Mouse (Mus musculus) midbrain, embryonic 14.5 days (tissue): ENCODE measurements around the gene Wnt8b. TPM values are rescaled to one million over a fixed set of nuclear protein-coding genes. Genes with fewer than 3 reads are reported as not detected.

ENCODE experiments used
- ATAC-seq: fragments of 200-750 bp; cut with Nextera tagmentation; 2 replicates; pipeline ENCODE4 v1.8.0; 2017; ENCODE audit warnings: moderate number of reproducible peaks, moderate library complexity; ENCODE audit not compliant: low FRiP score, low TSS enrichment
- DNase-seq: peaks from one replicate; pipeline ENCODE4 v3.0.0-alpha.2; 2015
- H3K27ac ChIP-seq: fragments of 300-500 bp; sonication (generic); replicated peaks from 2 replicates; pipeline ENCODE4 v1.5.1; 2014; ENCODE audit warnings: mild to moderate bottlenecking, low read depth, low read length, moderate library complexity
- H3K27me3 ChIP-seq: fragments of 300-500 bp; sonication (generic); 2 replicates; pipeline ENCODE4 v1.6.1; 2014; ENCODE audit warnings: low read length, control low read depth, mixed read lengths; ENCODE audit not compliant: control insufficient read depth, insufficient read depth
- H3K36me3 ChIP-seq: fragments of 300-500 bp; sonication (generic); 2 replicates; pipeline ENCODE4 v1.6.1; 2014; ENCODE audit warnings: low read length, control low read depth; ENCODE audit not compliant: control insufficient read depth, insufficient read depth
- H3K4me1 ChIP-seq: fragments of 300-500 bp; sonication (generic); 2 replicates; pipeline ENCODE4 v1.6.1; 2014; ENCODE audit warnings: mild to moderate bottlenecking, antibody characterized with exemption, low read length, control low read depth; ENCODE audit not compliant: control insufficient read depth, insufficient read depth
- H3K4me2 ChIP-seq: fragments of 300-500 bp; sonication (generic); 2 replicates; pipeline ENCODE4 v1.6.1; 2014; ENCODE audit warnings: mild to moderate bottlenecking, low read length, moderate library complexity
- H3K4me3 ChIP-seq: fragments of 300-500 bp; sonication (generic); replicated peaks from 2 replicates; pipeline ENCODE4 v1.5.1; 2014; ENCODE audit warnings: low read depth, low read length
- H3K9ac ChIP-seq: fragments of 300-500 bp; sonication (generic); replicated peaks from 2 replicates; pipeline ENCODE4 v1.6.1; 2014; ENCODE audit warnings: mild to moderate bottlenecking, low read length, moderate library complexity
- H3K9me3 ChIP-seq: fragments of 300-500 bp; sonication (generic); 2 replicates; pipeline ENCODE4 v1.6.1; 2016; ENCODE audit warnings: low read length, control low read depth, mixed read lengths; ENCODE audit not compliant: control insufficient read depth
- WGBS: fragments of 180-500 bp; shearing (Covaris S2); extraction: QIAGEN DNeasy Blood & Tissue Kit; methylation state at CpG from one replicate; pipeline ENCODE4 v1.1.7; 2014; 5-methylcytosine and 5-hydroxymethylcytosine counted together
- polyA plus RNA-seq: library from polyadenylated mRNA; unstranded; fragments of >200 nt; fragmentation: Nextera tagmentation; extraction: Ambion mirVana; gene quantifications from 2 replicates; pipeline ENCODE4 v1.2.1, GENCODE M21; 2014

Gene Wnt8b
- 0.54 and 1.2 TPM in 2 replicates for polyA plus RNA-seq

DNA sequence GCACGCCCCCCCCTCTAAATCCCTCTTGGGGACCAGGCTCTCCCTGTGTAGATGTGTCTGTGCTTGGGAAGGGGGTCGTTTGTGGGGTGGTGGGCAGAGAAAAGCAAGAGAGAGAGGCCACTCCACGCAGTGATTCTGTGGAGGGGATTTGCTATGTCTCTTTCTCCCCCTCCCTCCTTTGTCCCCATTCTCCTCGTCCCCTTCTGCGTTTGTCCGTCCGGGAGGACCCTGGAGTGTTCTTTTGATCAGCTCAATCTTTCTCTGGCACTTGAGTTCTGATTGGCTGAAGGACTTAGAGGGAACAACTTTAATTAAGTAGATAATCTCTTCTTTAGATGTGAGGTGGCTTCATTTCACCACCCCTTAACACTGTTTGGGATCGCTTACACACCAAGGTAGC lies at the start of gene Wnt8b:
Gene Wnt8b (plus strand): TSS at position 345 of the 400 bp plus-strand sequence.
- H3K4me3 ChIP-seq = no peak within 1 kb of the TSS
- H3K9ac ChIP-seq = no peak within 1 kb of the TSS
- no peak for ATAC-seq
- no peak within 1 kb of the TSS for H3K27ac ChIP-seq
- no peak for DNase-seq
- H3K9me3 ChIP-seq = no peaks in the 10 kb centered on the region
- H3K4me1 ChIP-seq = no peaks in the 10 kb centered on the region
- no peak within 1 kb of the TSS for H3K4me2 ChIP-seq
- WGBS = 6% methylated on average over 8 of the region's 8 CpGs
- H3K36me3 ChIP-seq = no peaks in the 10 kb centered on the region
- peaks cover 69% of the 10 kb centered on the region for H3K27me3 ChIP-seq

DNA sequence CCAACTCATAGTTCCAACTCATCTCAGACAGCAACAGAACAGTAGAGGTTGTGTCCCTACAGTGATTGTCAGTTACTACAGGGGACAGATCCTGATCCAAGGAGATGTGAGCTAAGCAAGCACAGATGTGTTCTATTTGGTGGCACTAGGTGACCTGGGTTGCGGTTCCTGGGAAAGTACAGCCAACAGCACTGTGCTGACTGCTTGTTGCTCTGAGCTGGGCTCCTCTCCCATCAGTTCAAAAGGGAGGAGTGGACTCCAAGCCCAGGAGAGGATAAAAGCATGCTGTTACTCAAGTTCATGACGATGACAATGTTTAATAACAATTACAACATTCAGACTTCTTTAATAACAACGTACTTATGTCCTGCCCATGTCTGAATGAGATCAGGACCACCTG lies 47.5 kb upstream of the Wnt8b start:
- H3K9ac ChIP-seq = no peak overlapping the region
- H3K4me2 ChIP-seq = no peak overlapping the region
- no peak overlapping the region for H3K27ac ChIP-seq
- H3K27me3 ChIP-seq = no peaks in the 10 kb centered on the region
- no peak for ATAC-seq
- H3K4me3 ChIP-seq = no peak overlapping the region
- no peaks in the 10 kb centered on the region for H3K4me1 ChIP-seq
- no peaks in the 10 kb centered on the region for H3K36me3 ChIP-seq
- DNase-seq = no peak
- no peaks in the 10 kb centered on the region for H3K9me3 ChIP-seq
- 89% methylated on average over 3 of the region's 3 CpGs for WGBS

- Histone ChIP-seq H3K9me3 (no peaks in the 10 kb centered on the region), H3K27ac (no peak overlapping the region), H3K9ac (no peak overlapping the region), H3K4me3 (no peak overlapping the region), H3K27me3 (no peaks in the 10 kb centered on the region), H3K4me1 (no peaks in the 10 kb centered on the region), H3K36me3 (no peaks in the 10 kb centered on the region), H3K4me2 (no peak overlapping the region)
- ATAC-seq (no peak), DNase-seq (no peak)
- 83% methylated on average over 4 of the region's 4 CpGs for WGBS
These were observed 45.3 kb upstream of the Wnt8b start for GRCm38 (mm10) chr19:44447927-44448326.

DNA sequence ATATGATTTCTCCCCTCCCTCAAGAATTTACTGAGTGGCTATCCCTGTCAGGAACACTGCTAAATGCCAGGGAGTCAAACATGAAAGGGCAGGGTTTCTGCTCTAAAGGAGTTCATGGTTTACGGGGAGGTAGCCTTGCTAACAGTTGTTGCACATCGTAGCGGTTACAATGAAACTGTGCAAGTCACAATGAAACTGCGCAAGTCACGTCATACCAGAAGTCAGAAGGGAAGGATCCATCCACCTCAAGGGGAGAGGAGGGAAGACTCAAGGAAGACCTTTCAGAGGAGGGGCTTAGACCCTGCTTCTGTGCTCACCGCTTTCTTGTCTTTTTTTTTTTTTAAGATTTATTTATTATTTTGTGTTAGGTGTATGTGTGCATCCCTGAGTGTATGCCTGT lies 38.4 kb upstream of the Wnt8b start:
- Histone ChIP-seq H3K9ac (no peak overlapping the region), H3K27ac (no peak overlapping the region), H3K4me3 (no peak overlapping the region), H3K4me1 (no peaks in the 10 kb centered on the region), H3K4me2 (no peak overlapping the region), H3K27me3 (no peaks in the 10 kb centered on the region), H3K36me3 (no peaks in the 10 kb centered on the region), H3K9me3 (no peaks in the 10 kb centered on the region)
- 94% methylated on average over 6 of the region's 6 CpGs for WGBS
- DNase-seq (no peak), ATAC-seq (no peak)

- no peak for ATAC-seq
- Histone ChIP-seq H3K4me3 (no peak overlapping the region), H3K4me2 (no peak overlapping the region), H3K27ac (no peak overlapping the region), H3K9me3 (no peaks in the 10 kb centered on the region), H3K27me3 (no peaks in the 10 kb centered on the region), H3K36me3 (no peaks in the 10 kb centered on the region), H3K9ac (no peak overlapping the region), H3K4me1 (no peaks in the 10 kb centered on the region)
- no peak for DNase-seq
- 91% methylated on average over 8 of the region's 8 CpGs for WGBS
These were observed 37.9 kb upstream of the Wnt8b start for GRCm38 (mm10) chr19:44455356-44455755.

DNA sequence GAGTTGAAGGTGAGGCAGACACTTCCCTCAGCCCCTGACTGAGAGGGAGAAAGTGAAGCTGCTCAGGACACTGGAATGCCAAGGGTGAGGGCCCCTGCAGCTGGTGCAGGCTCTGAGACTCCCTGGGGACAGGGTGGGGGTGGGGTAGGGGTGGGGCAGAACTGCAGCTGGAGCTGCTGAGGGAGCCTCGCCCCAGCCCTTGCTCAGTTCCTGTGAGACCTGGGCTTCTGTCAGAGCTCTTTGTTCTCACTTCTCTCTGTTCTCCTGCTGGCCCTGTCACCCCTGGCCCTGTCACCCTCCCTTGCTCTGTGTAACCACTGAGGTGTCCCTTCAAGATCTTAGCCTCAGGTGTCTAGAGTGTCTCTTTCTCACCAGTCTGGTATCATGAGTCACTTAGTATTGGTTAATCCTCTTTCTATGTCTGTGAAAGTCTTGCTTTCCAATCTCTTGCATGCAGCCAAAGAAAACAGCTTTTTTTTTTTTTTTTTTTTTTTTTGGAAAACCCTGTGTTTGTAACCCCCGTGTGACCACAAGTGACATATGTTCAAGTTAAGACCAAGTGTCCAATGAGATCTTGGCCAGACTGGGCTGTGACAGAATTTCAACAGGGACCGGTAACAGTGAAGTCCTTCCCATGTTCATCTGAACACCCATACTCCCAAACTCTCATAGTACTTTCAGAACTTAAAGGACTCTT lies 35.8 kb upstream of the Wnt8b start:
- no peaks in the 10 kb centered on the region for H3K9me3 ChIP-seq
- no peak overlapping the region for H3K9ac ChIP-seq
- H3K4me2 ChIP-seq = no peak overlapping the region
- H3K4me1 ChIP-seq = no peaks in the 10 kb centered on the region
- no peaks in the 10 kb centered on the region for H3K27me3 ChIP-seq
- 56% methylated on average over 3 of the region's 3 CpGs for WGBS
- no peak for ATAC-seq
- no peak overlapping the region for H3K4me3 ChIP-seq
- DNase-seq = no peak
- H3K27ac ChIP-seq = no peak overlapping the region
- no peaks in the 10 kb centered on the region for H3K36me3 ChIP-seq

DNA sequence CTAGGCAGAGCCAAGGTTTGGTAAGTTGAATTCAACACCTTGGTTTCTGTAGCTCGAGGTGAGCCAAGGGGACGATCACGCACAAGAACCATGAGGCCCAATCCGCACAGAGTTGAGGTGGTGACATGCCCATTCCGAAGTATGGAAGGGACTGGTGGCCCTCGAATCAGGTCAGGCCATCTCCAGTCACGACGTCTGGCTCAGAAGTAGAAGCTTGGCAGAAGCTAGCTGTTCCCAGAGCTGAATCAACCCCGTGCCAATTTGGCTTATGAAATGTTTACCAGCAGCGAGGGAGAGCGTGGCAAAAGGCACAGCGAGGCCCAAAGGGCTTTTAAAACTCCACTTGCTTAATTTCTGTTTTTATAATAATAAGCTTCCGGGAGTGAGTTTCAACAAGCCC lies 34.6 kb upstream of the Wnt8b start:
- DNase-seq (no peak), ATAC-seq (no peak)
- Histone ChIP-seq H3K4me2 (no peak overlapping the region), H3K27ac (no peak overlapping the region), H3K4me3 (no peak overlapping the region), H3K36me3 (no peaks in the 10 kb centered on the region), H3K9ac (no peak overlapping the region), H3K27me3 (no peaks in the 10 kb centered on the region), H3K4me1 (no peaks in the 10 kb centered on the region), H3K9me3 (no peaks in the 10 kb centered on the region)
- 93% methylated on average over 13 of the region's 13 CpGs for WGBS

GRCm38 (mm10) chr19:44460441-44460840 lies 32.8 kb upstream of the Wnt8b start:
- no peak overlapping the region for H3K9ac ChIP-seq
- H3K4me3 ChIP-seq = no peak overlapping the region
- DNase-seq = no peak
- no peaks in the 10 kb centered on the region for H3K27me3 ChIP-seq
- 82% methylated on average over 5 of the region's 5 CpGs for WGBS
- no peak overlapping the region for H3K27ac ChIP-seq
- H3K9me3 ChIP-seq = no peaks in the 10 kb centered on the region
- H3K4me2 ChIP-seq = no peak overlapping the region
- H3K4me1 ChIP-seq = no peaks in the 10 kb centered on the region
- H3K36me3 ChIP-seq = no peaks in the 10 kb centered on the region
- no peak for ATAC-seq

- Histone ChIP-seq H3K9me3 (no peaks in the 10 kb centered on the region), H3K4me3 (no peak overlapping the region), H3K4me1 (no peaks in the 10 kb centered on the region), H3K27ac (no peak overlapping the region), H3K9ac (no peak overlapping the region), H3K36me3 (no peaks in the 10 kb centered on the region), H3K27me3 (no peaks in the 10 kb centered on the region), H3K4me2 (no peak overlapping the region)
- WGBS = 55% methylated on average over 4 of the region's 4 CpGs
- no peak for ATAC-seq
- DNase-seq = no peak
These were observed 31.8 kb upstream of the Wnt8b start for GRCm38 (mm10) chr19:44461500-44461899.
